Mouse (Mus musculus) limb, embryonic 10.5 days (tissue): ENCODE measurements around the gene Ypel4. TPM values are rescaled to one million over a fixed set of nuclear protein-coding genes. Genes with fewer than 3 reads are reported as not detected.
"Not testable (repeated sequence)": the region's sequence is repeated elsewhere in the genome, so short reads cannot be mapped to it uniquely, and the experiment has no call there.

ENCODE experiments used
- DNase-seq: peaks from one replicate; pipeline ENCODE4 v3.0.0-alpha.2; 2017; ENCODE audit warnings: low spot score
- H3K27ac ChIP-seq: fragments of 300-500 bp; sonication (generic); 2 replicates; pipeline ENCODE4 v1.5.1; 2016; ENCODE audit warnings: mild to moderate bottlenecking
- H3K27me3 ChIP-seq: fragments of 300-500 bp; sonication (generic); 2 replicates; pipeline ENCODE4 v1.6.1; 2016; ENCODE audit warnings: low read depth, mild to moderate bottlenecking; ENCODE audit not compliant: poor library complexity, severe bottlenecking
- H3K36me3 ChIP-seq: fragments of 300-500 bp; sonication (generic); 2 replicates; pipeline ENCODE4 v1.6.1; 2016; ENCODE audit warnings: mild to moderate bottlenecking, moderate library complexity
- H3K4me1 ChIP-seq: fragments of 300-500 bp; sonication (generic); 2 replicates; pipeline ENCODE4 v1.6.1; 2016
- H3K4me3 ChIP-seq: fragments of 300-500 bp; sonication (generic); 2 replicates; pipeline ENCODE4 v1.5.1; 2016; ENCODE audit warnings: mild to moderate bottlenecking, moderate library complexity
- H3K9me3 ChIP-seq: fragments of 300-500 bp; sonication (generic); replicated peaks from 2 replicates; pipeline ENCODE4 v1.6.1; 2016; ENCODE audit warnings: mild to moderate bottlenecking
- WGBS: fragments of 180-500 bp; shearing (Covaris S2); methylation state at CpG from one replicate; pipeline ENCODE4 v1.1.7; 2016; 5-methylcytosine and 5-hydroxymethylcytosine counted together
- polyA plus RNA-seq: library from polyadenylated mRNA; unstranded; fragments of >200 nt; fragmentation: Nextera tagmentation; extraction: Ambion mirVana; gene quantifications from 2 replicates; pipeline ENCODE4 v1.2.1, GENCODE M21; 2016

Ypel4 gene
- polyA plus RNA-seq, 1 experiment from 2014 or later, result 9.6 TPM

DNA sequence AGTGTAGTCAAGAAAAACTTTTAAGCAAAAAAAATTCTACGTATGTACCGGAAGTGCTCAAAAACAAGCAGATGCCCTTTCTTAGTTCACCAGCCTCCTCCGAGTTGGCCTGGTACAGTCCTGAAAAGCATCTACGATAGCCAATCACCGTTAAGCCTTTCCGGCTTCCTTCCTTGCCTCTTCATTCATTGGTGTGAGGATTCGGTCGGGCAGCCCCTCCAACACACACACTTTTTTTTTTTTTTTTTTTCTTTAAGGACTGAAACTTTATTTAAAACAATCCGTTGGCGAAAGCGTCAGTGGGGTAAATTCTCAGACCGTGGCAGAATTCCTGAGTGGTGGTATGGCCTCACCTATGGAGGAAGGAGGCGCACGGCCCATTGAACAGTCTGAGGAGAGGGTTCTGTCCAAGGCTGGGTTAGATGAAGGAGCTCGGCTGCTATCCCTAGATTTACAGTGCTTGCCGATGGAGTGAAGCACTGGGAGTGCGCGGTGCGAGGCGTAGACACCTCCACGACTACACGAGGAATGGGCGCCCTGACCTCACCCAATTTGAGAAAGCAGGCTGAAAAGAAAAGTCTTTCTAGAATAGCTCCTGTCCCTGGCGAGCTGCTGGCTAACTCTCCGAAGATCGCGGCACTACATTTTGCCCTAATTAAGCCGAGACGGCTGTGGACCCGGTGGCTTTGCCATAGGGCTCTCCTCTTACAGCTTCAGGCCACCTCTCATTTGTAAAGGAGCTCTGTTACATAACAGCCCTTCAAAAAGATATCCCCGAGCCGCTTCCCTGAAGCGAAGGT is 18.1 kb upstream of the Ypel4 start:
- H3K4me1 ChIP-seq, result peaks cover 19% of the 10 kb centered on the region
- WGBS, result under 1% methylated on average over 33 of the region's 33 CpGs
- H3K4me3 ChIP-seq, result peak overlapping the region; percentile 83

DNA sequence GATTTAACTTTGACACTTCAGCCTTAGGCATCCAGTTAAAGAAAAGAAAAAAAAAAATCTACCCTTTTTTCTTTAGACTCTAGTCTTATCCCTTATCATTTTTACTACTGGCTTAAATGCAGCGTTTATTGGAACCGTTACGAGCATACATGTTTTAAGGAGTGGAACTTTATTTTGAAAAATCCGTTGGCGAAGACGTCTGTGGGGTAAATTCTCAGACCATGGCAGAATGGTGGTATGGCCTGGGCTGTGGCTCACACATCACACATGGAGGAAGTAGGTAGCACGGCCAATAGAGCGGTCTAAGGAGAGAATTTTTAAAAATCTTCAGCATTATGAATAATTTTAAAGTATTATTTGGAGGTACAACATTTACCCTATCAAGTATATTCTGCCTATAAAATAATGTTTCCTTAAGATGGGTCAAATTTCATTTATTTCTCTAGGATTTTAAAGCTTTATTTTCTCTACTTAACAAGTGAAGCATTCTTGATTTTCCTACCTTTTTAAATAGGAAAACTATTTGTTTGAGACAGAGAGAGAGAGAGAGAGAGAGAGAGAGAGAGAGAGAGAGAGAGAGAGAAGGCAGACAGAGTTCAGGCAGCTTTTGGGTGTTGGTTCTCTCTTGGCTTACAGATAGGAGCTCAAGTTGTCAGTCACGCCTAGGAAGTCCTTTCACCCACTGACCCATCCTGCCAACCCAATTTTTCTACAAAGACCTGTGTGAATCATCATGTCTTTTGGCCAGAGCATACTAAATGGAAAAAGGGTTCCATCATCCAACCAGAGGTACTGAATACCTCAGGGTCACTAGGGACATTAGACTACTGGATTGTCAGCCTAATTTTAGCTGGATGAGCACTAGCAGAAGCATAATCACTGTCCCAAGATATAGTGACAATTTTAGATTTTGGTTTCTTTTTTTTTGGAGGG is 17.2 kb upstream of the Ypel4 start:
- Histone ChIP-seq H3K27ac (peak overlapping the region; percentile 96), H3K36me3 (peaks cover 8% of the 10 kb centered on the region), H3K27me3 (no peaks in the 10 kb centered on the region), H3K9me3 (no peaks in the 10 kb centered on the region), H3K4me1 (peaks cover 19% of the 10 kb centered on the region), H3K4me3 (peak overlapping the region; percentile 83)
- WGBS, result 40% methylated on average over 9 of the region's 9 CpGs
- DNase-seq, result no peak

More for the DNA sequence above, 18.1 kb upstream of the Ypel4 start:
- peak; percentile 67 for DNase-seq
- Histone ChIP-seq H3K27me3 (no peaks in the 10 kb centered on the region), H3K27ac (peak overlapping the region; percentile 96), H3K9me3 (no peaks in the 10 kb centered on the region), H3K36me3 (peaks cover 8% of the 10 kb centered on the region)

DNA sequence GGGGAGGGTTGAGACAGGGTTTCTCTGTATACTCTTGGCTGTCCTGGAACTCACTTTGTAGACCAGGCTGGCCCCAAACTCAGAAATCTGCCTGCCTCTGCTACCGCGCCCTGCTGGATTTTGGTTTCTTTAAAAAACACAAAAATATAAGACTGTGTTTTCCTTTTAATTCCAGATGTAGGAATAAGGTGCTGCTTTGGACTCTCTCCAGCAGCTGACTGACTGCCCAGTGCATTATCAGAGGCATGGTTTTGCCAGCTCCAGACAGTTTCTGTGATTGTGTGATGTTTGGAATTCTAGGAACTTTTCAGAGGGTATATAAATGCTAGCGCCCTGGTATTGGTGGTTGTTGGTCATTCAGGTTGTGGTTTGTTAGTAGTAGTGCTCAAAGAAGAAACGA is 16.5 kb upstream of the Ypel4 start:
- no peaks in the 10 kb centered on the region for H3K9me3 ChIP-seq
- H3K4me1 ChIP-seq, result peaks cover 19% of the 10 kb centered on the region
- 93% methylated on average over 4 of the region's 4 CpGs for WGBS
- H3K36me3 ChIP-seq, result peaks cover 14% of the 10 kb centered on the region
- no peak overlapping the region for H3K27ac ChIP-seq
- DNase-seq, result no peak
- H3K4me3 ChIP-seq, result no peak overlapping the region
- no peaks in the 10 kb centered on the region for H3K27me3 ChIP-seq

DNA sequence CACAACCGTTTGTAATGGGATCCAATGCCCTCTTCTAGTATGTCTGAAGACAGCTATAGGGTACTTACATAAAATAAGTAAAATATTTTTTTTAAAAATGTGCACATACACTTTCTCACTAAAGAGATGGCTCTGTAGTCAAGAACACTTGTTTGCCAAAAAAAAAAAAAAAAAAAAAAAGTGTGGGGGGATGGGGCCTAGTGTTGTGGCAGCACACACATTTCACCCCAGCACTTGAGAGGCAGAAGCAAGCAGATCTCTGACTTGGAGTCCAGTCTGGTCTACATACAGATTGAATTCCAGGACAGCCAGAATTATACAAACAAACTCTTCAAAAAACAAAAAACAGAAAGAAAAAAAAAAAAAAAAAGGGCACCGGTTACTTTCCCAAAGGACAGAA is 13.1 kb upstream of the Ypel4 start:
- H3K4me3 ChIP-seq, result no peak overlapping the region
- H3K4me1 ChIP-seq, result peaks cover 12% of the 10 kb centered on the region
- no peaks in the 10 kb centered on the region for H3K27me3 ChIP-seq
- DNase-seq, result no peak
- peaks cover 45% of the 10 kb centered on the region for H3K36me3 ChIP-seq
- no peaks in the 10 kb centered on the region for H3K9me3 ChIP-seq
- no peak overlapping the region for H3K27ac ChIP-seq
- 93% methylated on average over 2 of the region's 2 CpGs for WGBS

DNA sequence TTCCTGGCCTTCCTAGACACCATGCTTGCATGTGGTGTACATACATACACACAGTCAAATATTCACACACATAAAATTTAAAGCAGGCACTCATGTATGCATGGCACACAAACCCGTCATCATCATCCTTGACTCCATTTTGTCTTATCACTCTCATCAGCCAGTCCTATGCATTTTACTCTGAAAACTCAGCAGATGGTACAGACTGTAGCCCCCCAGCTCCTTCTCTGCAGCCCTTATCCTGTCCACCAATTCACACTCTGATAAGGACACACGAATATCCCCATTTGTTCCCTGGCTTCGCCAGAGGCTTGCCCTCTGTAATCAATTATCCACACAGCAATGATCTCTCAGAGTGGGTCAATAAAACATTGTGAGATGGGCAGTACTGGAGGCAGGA is 12.7 kb upstream of the Ypel4 start:
- 82% methylated on average over 3 of the region's 3 CpGs for WGBS
- H3K9me3 ChIP-seq, result no peaks in the 10 kb centered on the region
- no peak overlapping the region for H3K27ac ChIP-seq
- no peaks in the 10 kb centered on the region for H3K27me3 ChIP-seq
- H3K4me3 ChIP-seq, result no peak overlapping the region
- no peak for DNase-seq
- peaks cover 15% of the 10 kb centered on the region for H3K4me1 ChIP-seq
- H3K36me3 ChIP-seq, result peaks cover 46% of the 10 kb centered on the region

DNA sequence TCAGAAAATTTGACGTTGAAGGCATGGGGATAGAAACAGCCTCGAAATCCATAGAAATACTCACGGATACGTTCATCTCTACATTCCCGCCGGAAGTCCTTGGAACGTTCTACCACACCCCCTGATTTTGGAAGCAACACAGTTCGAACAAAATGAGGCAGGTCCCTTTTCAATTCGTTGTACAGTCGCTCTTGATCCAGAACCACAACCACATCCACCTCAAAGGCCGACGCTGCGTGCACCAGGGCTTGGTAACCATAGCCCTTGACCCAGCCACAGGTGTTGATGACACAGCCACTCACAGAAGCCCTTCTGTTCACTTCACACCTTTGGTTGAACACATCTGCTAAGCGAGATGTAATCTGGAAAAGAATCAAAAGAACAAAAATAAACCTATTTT is 10.0 kb upstream of the Ypel4 start:
- peaks cover 22% of the 10 kb centered on the region for H3K4me1 ChIP-seq
- DNase-seq, result no peak
- whole genome bisulfite sequencing, result 94% methylated on average over 14 of the region's 14 CpGs
- no peaks in the 10 kb centered on the region for H3K9me3 ChIP-seq
- H3K36me3 ChIP-seq, result peaks cover 46% of the 10 kb centered on the region
- H3K27me3 ChIP-seq, result no peaks in the 10 kb centered on the region
- no peak overlapping the region for H3K27ac ChIP-seq
- H3K4me3 ChIP-seq, result no peak overlapping the region

DNA sequence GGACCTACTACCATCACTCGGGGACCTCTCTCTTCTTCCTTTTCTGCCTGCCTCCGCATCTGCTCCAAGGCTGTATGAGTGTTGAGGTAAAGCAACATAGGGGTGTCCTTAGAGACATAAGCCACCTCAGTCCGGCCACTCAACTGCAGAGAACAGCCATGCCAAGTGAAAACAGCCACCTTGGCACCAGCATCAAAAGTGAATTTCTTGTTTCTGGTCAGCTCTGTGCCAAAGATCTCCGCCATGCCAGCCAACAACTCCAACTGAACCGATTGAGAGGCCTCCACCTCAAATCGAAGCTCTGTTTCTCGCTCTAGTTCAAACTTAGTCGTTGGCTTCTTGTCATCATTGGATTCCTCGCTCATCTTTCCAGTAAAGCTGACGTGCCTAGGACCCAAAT is 8.1 kb upstream of the Ypel4 start:
- Histone ChIP-seq H3K27me3 (no peaks in the 10 kb centered on the region), H3K36me3 (peaks cover 46% of the 10 kb centered on the region), H3K27ac (no peak overlapping the region), H3K9me3 (no peaks in the 10 kb centered on the region), H3K4me3 (no peak overlapping the region), H3K4me1 (peaks cover 22% of the 10 kb centered on the region)
- 95% methylated on average over 10 of the region's 10 CpGs for WGBS
- no peak for DNase-seq

DNA sequence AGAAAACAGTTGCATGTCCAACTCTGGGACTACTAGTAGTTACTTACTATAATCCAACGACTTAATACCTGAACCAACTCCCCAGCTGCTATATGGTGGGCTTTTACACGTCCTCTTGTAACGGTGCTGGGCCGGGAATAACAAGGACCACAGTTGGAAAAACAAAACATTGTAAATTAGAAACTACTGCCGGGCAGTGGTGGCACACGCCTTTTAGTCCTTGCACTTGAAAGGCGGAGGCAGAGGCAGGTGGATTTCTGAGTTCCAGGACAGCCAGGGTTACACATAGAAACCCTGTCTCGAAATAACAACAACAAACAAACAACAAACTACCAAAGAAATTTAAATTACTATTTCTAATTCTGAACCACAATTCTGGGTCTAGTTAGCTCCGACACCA is 7.1 kb upstream of the Ypel4 start:
- Histone ChIP-seq H3K27me3 (no peaks in the 10 kb centered on the region), H3K27ac (peak overlapping the region; percentile 88), H3K9me3 (no peaks in the 10 kb centered on the region), H3K36me3 (peaks cover 38% of the 10 kb centered on the region), H3K4me1 (peaks cover 22% of the 10 kb centered on the region), H3K4me3 (peak overlapping the region; percentile 66)
- 5% methylated on average over 9 of the region's 9 CpGs for WGBS
- DNase-seq, result no peak

DNA sequence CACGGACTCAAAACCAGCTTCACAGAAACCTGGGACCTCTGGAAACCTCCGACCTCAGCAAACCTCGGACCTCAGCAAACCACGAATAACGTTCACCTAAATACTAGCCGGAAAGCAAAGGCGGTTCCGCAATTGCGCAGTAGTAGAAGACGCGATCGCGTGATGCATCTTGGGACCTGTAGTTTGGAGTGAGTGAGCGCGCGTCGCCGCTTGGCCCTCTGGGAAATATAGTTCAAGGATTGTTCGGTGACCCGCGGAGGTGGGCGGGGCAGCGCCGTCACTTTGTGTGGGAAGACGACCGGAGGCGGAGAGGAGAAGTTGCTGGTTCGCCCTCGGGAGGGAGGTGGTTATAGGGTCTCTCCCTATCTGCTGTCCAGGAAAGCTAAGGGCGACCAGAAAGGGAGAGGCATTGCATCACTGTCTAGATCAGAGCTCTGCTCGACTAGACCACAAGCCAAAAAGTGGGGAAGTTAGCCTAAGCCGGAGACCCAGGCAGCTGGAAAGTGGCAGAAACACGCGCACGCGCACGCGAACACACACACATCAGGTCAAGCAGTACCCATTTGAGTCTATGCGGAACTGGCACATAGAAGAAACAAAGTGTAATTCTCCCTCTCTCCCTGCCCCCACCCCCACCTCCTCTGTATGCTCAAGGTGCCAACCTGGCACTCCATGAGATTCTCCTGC is 6.5 kb upstream of the Ypel4 start, which contains the start of gene Clp1:
Gene Clp1, minus strand, starts transcription at position 179 of the 687 bp plus-strand sequence.
- Histone ChIP-seq H3K9me3 (no peaks in the 10 kb centered on the region), H3K4me3 (peak within 1 kb of the TSS; percentile 66), H3K36me3 (peaks cover 33% of the 10 kb centered on the region), H3K27me3 (no peaks in the 10 kb centered on the region), H3K4me1 (peaks cover 22% of the 10 kb centered on the region), H3K27ac (peak within 1 kb of the TSS; percentile 88)
- under 1% methylated on average over 39 of the region's 39 CpGs for WGBS
- DNase-seq, result peak; percentile 95

DNA sequence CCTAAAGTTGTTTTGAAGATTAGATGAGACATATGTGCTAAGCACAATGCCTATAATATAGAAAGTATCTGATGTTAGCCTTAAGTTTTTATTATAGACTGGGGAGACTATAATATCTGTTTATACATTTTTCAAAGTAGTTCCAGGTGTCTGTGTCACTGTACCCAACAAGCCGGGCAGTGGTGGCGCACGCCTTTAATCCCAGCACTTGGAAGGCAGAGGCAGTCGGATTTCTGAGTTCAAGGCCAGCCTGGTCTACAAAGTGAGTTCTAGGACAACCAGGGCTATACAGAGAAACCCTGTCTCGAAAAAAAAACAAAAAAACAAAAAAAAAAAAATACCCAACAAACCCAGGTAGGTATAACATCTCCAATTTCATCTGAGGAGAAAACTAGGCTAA is 5.7 kb upstream of the Ypel4 start:
- H3K9me3 ChIP-seq, H3K27ac ChIP-seq, H3K4me3 ChIP-seq, H3K27me3 ChIP-seq, DNase-seq: not testable (repeated sequence)
- H3K4me1 ChIP-seq, result peaks cover 23% of the 10 kb centered on the region
- WGBS, result 86% methylated on average over 5 of the region's 5 CpGs
- peaks cover 27% of the 10 kb centered on the region for H3K36me3 ChIP-seq

DNA sequence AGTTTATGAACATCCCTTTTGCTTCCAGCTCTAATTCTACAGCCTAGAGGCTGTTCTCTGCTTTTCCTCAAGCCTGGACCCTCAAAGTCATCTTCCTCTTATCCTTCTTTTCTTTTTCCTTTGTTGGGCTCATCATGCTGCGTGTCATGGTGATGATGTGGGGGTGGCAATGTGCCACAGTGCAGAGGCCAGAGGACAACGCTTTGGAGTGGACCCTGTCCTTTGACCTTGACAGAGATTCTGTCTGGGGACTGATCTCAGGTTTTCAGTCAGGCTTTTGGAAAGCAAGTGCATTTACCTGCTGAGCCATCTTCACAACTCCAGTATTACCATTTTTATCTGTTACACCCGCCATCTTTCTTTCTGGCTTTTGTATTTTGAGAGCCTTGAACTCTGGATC is 2.7 kb upstream of the Ypel4 start:
- Histone ChIP-seq H3K9me3 (no peaks in the 10 kb centered on the region), H3K27me3 (no peaks in the 10 kb centered on the region), H3K36me3 (no peaks in the 10 kb centered on the region), H3K27ac (no peak overlapping the region), H3K4me3 (no peak overlapping the region), H3K4me1 (peaks cover 44% of the 10 kb centered on the region)
- no peak for DNase-seq
- 80% methylated on average over 3 of the region's 3 CpGs for WGBS

DNA sequence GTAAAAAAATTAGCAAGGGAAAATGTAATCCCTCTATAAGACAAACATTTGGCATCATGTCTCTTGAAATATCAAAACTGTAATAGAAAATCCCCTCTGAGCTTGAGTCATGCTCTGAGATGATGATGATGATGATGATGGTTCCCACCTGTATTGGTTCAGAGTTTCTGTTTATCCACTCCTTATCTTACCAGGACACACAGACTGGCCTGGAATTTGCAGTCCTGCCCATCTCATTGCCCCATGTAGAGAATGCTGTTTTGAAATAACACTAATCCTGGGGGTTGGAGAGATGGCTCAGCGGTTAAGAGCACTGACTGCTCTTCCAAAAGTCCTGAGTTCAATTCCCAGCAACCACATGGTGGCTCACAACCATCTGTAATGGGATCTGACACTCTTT is 1.5 kb upstream of the Ypel4 start:
- Histone ChIP-seq H3K36me3 (no peaks in the 10 kb centered on the region), H3K27me3 (no peaks in the 10 kb centered on the region), H3K4me1 (peaks cover 48% of the 10 kb centered on the region), H3K9me3 (no peaks in the 10 kb centered on the region), H3K27ac (no peak overlapping the region), H3K4me3 (no peak overlapping the region)
- no peak for DNase-seq
- 84% methylated on average over 1 of the region's 1 CpGs for WGBS
